Mouse (Mus musculus) hindbrain, embryonic 12.5 days (tissue): ENCODE data around the gene Hsph1. TPM values are rescaled to one million over a fixed set of nuclear protein-coding genes. Genes with fewer than 3 reads are reported as not detected.
A peak's percentile ranks its signal among the peaks of the same experiment; 100 is the strongest.

Experiments used
- ATAC-seq: fragments of 200-750 bp; cut with Nextera tagmentation; 2 replicates; pipeline ENCODE4 v1.8.0; 2017; ENCODE audit warnings: moderate TSS enrichment; ENCODE audit not compliant: low FRiP score
- H3K27ac ChIP-seq: fragments of 300-500 bp; sonication (generic); 2 replicates; pipeline ENCODE4 v1.5.1; 2016; ENCODE audit warnings: mild to moderate bottlenecking
- H3K27me3 ChIP-seq: fragments of 300-500 bp; sonication (generic); 2 replicates; pipeline ENCODE4 v1.6.1; 2016; ENCODE audit warnings: mild to moderate bottlenecking
- H3K36me3 ChIP-seq: fragments of 300-500 bp; sonication (generic); 2 replicates; pipeline ENCODE4 v1.6.1; 2016; ENCODE audit warnings: mild to moderate bottlenecking
- H3K4me1 ChIP-seq: fragments of 300-500 bp; sonication (generic); 2 replicates; pipeline ENCODE4 v1.6.1; 2016
- H3K4me2 ChIP-seq: fragments of 300-500 bp; sonication (generic); replicated peaks from 2 replicates; pipeline ENCODE4 v1.6.1; 2016; ENCODE audit warnings: mild to moderate bottlenecking
- H3K4me3 ChIP-seq: fragments of 300-500 bp; sonication (generic); 2 replicates; pipeline ENCODE4 v1.5.1; 2016; ENCODE audit warnings: mild to moderate bottlenecking
- H3K9ac ChIP-seq: fragments of 300-500 bp; sonication (generic); 2 replicates; pipeline ENCODE4 v1.6.1; 2016; ENCODE audit warnings: mild to moderate bottlenecking, moderate library complexity
- H3K9me3 ChIP-seq: fragments of 300-500 bp; sonication (generic); replicated peaks from 2 replicates; pipeline ENCODE4 v1.6.1; 2016; ENCODE audit warnings: mild to moderate bottlenecking
- WGBS: fragments of 180-500 bp; shearing (Covaris S2); methylation state at CpG from one replicate; pipeline ENCODE4 v1.1.7; 2016; 5-methylcytosine and 5-hydroxymethylcytosine counted together
- polyA plus RNA-seq: library from polyadenylated mRNA; unstranded; fragments of >200 nt; fragmentation: Nextera tagmentation; extraction: Ambion mirVana; gene quantifications from 2 replicates; pipeline ENCODE4 v1.2.1, GENCODE M21; 2016

Hsph1 gene
- polyA plus RNA-seq, 1 experiment from 2014 or later, result 95.3 TPM

DNA sequence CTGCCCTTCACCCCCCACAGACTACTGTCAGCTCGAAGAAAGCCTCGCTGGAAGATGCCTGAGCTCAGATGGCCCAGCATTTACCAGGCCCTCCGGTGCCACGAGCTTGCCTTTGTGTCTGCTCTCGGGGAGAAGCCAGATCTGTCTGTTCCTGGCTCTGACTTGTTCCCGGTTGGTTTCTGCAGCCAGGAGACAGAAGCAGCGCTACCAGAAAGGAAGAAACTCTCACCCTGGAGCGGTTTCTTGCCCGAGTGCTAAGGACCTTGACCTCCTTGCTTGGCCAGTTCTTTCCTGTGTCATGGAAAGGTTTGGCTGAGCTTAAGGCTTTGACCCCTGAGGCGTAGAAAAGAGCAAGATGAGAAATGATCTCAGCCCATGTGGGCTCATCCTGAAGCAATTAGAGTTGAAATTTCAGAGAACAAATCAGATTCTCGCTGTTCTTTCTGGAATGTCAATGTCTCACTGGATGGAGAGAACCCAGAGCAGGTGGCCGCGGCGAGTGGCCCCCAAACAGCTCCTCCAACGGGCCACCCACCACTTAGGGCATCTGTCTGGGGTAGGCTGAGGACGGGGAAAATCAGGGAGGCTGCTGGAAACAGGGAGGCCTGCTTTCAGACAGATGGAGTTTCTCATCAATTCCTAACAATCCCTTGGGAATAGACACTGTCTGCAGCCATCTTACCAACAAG lies 24.6 kb downstream of the Hsph1 start:
- peak overlapping the region; percentile 3; the same call in 1 of the 2 replicates for H3K27ac ChIP-seq

DNA sequence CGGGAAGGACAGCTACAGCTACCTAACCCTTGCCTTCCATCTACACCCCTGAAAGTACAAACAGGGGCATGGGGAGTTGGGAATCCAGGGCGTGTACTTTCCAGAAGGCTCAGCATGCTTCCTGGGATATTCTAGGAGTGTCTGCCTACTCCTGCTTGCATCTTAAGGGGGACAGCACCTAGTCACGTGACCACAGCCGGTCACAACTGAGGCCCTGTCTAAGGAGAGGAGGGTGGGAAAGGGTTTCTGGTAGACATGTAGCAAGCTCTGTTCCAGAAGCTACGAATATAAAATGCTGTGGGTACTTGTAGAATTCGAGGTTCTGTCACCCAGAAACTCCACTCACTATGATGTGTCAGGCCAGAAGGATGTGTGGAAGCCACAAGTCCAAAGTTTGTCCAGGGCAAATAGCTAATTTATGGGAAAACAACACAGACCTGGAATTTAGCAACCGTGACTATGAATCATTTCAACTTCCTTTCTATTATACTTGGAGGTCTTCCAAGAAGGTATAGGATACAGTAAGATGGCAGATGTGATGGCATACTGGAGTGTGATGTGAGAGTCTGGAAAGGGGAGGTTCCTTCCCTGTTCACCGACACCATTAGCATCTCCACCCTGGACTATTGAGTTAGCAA lies 29.0 kb downstream of the Hsph1 start:
- Histone ChIP-seq H3K4me3 (no peak overlapping the region), H3K9me3 (no peaks in the 10 kb centered on the region), H3K36me3 (no peaks in the 10 kb centered on the region), H3K4me1 (peaks cover 9% of the 10 kb centered on the region), H3K4me2 (no peak overlapping the region), H3K27ac (no peak overlapping the region), H3K27me3 (no peaks in the 10 kb centered on the region), H3K9ac (no peak overlapping the region)
- no peak for ATAC-seq
- 78% methylated on average over 8 of the region's 8 CpGs for WGBS

More for the DNA sequence above, 24.6 kb downstream of the Hsph1 start:
- Histone ChIP-seq H3K9ac (no peak overlapping the region), H3K36me3 (peaks cover 21% of the 10 kb centered on the region), H3K27me3 (no peaks in the 10 kb centered on the region), H3K4me2 (no peak overlapping the region), H3K9me3 (no peaks in the 10 kb centered on the region), H3K4me3 (no peak overlapping the region), H3K4me1 (peaks cover 17% of the 10 kb centered on the region)
- peak; percentile 11; the same call in 1 of the 2 replicates for ATAC-seq
- WGBS, result 66% methylated on average over 16 of the region's 16 CpGs

DNA sequence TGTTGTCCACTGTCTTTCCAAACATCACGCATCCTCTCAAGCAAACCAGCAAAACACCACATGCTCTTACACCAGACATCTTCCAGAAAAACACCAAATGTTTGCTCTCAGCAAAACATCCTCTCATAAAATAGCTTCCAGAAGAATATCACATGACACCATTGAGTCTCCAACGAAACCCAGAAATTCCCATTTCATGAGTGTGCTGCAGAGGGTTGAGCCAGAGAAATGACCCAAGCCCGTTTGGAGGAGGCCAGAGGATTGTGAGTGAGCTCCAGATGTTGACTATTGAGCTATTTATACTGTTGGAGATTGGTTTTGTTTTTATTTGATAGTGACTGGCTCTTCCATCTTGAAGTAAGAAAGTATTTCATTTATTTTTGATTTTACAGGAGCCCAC lies 32.9 kb downstream of the Hsph1 start:
- no peak overlapping the region for H3K27ac ChIP-seq
- WGBS, result 77% methylated on average over 3 of the region's 3 CpGs
- H3K27me3 ChIP-seq, result no peaks in the 10 kb centered on the region; the same call in 1 of the 2 replicates
- no peak overlapping the region for H3K9ac ChIP-seq
- no peak for ATAC-seq
- H3K4me2 ChIP-seq, result no peak overlapping the region
- no peaks in the 10 kb centered on the region for H3K36me3 ChIP-seq
- no peak overlapping the region for H3K4me3 ChIP-seq
- no peaks in the 10 kb centered on the region for H3K9me3 ChIP-seq
- no peaks in the 10 kb centered on the region for H3K4me1 ChIP-seq

DNA sequence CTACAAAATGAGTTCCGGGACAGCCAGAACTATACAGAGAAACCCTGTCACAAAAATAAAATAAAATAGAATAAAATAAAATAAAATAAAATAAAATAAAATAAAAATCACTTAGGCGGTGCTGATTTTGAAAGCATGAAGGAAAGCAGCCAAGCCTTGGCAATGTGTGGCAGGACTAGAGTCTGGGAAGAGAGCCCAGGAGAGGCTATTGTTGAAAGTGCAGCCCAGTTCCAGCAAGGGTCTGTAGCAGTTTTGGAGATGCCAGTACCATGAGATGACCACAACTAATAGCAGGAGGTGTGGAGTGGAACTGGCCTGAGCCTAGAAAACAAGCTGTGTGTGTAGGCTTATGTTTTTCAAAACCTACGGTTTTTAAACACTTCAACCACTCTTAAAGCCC lies 34.2 kb downstream of the Hsph1 start:
- Histone ChIP-seq H3K36me3 (no peaks in the 10 kb centered on the region), H3K27me3 (no peaks in the 10 kb centered on the region; the same call in 1 of the 2 replicates), H3K9me3 (no peaks in the 10 kb centered on the region), H3K27ac (no peak overlapping the region), H3K9ac (no peak overlapping the region), H3K4me2 (no peak overlapping the region), H3K4me3 (no peak overlapping the region), H3K4me1 (0 out of 2 replicates have a peak, but pooled peaks cover 4% of the 10 kb centered on the region)
- no peak for ATAC-seq
- 96% methylated on average over 3 of the region's 3 CpGs for WGBS

DNA sequence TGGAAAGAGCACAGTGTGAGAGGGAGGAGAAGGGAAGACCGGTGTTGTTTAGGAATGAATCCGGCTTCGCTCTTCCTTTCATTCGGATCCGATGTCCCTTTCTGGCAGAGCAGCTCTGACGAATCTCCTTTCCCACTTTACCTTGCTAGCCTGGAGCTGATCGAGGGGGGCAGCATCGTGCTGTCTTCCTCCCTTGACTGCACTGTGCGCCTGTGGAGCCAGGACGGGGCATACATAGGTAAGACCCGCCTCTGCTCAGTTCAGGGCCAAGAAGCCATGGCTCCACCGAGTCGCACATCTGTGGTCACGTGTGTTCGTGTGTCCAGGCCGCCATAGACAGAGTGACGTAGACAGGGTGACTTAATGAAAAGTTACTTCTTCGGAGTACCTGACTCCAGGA lies 38.8 kb downstream of the Hsph1 start:
- H3K27ac ChIP-seq, result no peak overlapping the region
- H3K9ac ChIP-seq, result no peak overlapping the region
- no peaks in the 10 kb centered on the region for H3K36me3 ChIP-seq
- no peaks in the 10 kb centered on the region; the same call in 1 of the 2 replicates for H3K27me3 ChIP-seq
- no peaks in the 10 kb centered on the region for H3K9me3 ChIP-seq
- H3K4me1 ChIP-seq, result 0 out of 2 replicates have a peak, but pooled peaks cover 4% of the 10 kb centered on the region
- WGBS, result 47% methylated on average over 17 of the region's 18 CpGs
- no peak overlapping the region for H3K4me3 ChIP-seq
- H3K4me2 ChIP-seq, result no peak overlapping the region
- no peak for ATAC-seq

DNA sequence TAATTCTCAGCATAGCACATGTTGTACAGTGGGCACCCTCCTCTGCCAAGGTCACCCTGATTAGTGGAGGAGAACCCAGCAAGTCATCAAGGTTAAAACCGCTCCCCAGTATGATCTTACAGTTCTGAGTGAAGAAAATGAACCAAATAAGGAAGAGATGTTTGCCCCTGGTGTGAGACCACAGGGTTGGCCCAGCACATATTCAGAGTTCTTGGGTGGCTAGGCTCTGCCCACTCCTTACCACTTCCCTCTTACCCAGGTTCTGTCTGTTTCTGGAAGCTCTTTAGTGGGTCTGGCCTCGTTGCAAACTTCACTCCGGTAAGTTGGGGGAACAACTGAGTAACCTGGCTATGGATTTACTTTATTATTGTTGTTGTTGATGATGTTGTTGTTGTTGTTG lies 42.0 kb downstream of the Hsph1 start:
- Histone ChIP-seq H3K36me3 (no peaks in the 10 kb centered on the region), H3K27me3 (no peaks in the 10 kb centered on the region; the same call in 1 of the 2 replicates), H3K9me3 (no peaks in the 10 kb centered on the region), H3K4me1 (0 out of 2 replicates have a peak, but pooled peaks cover 4% of the 10 kb centered on the region), H3K4me2 (no peak overlapping the region), H3K27ac (no peak overlapping the region), H3K9ac (no peak overlapping the region), H3K4me3 (no peak overlapping the region)
- WGBS, result 90% methylated on average over 3 of the region's 3 CpGs
- no peak for ATAC-seq

DNA sequence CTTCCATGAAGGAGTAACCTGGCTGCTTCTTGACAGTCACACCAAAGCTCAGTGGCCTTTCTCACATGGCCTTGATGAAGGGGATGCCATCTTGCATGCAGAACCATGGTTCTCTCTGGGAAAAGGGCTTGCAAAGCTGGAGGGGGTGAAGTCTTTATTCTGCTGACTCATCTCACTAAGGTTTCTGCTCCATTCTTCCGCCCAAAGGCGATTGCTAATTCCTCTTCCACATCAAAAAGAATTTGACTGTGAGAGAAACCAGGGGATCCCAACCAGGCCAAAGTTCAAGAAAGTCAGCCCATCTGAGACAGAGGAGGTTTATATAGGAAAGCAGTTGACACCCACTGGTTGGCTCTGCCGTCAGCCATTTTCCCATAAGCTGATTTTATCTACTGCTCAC lies 46.2 kb downstream of the Hsph1 start:
- Histone ChIP-seq H3K9ac (no peak overlapping the region), H3K36me3 (no peaks in the 10 kb centered on the region), H3K4me3 (no peak overlapping the region), H3K27me3 (no peaks in the 10 kb centered on the region), H3K9me3 (no peaks in the 10 kb centered on the region), H3K27ac (no peak overlapping the region), H3K4me2 (no peak overlapping the region), H3K4me1 (no peaks in the 10 kb centered on the region)
- 66% methylated on average over 3 of the region's 3 CpGs for WGBS
- no peak for ATAC-seq

DNA sequence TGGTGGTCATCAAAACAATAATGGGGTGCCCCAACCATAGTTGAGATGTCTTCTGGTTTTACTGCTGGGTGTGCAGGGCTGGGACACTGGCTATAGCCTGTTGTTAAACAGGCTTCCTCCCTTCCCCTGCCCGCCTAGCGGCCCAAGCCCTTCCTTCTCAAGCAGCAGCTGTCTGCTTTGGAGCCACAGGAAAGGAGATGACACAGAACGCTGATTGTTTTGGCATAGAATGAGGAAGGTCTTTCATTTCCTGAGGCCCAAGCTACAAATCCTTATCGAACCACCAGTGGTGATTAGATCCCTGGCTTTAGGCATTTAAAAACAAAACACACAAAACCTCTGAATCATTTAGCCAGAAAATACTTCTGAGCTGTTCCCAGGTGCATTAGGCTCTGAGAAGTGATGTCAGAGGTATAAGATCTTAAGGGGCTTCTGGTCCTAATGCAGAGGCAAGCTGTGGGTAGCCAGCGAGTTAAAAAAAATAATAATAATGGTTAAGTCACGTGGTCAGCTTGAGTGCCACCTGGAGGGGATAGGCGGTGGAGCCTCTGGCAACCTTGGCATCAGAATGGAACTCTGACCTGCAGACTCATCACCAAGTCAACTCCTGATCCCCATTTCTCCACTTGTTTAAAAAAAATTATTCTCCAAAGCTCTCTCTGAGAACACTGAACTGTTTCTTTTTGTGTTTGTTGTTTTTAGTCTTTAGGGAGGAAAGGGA lies 47.2 kb downstream of the Hsph1 start:
- Histone ChIP-seq H3K4me1 (peaks cover 1% of the 10 kb centered on the region; the same call in 1 of the 2 replicates), H3K9me3 (no peaks in the 10 kb centered on the region), H3K36me3 (no peaks in the 10 kb centered on the region), H3K27ac (no peak overlapping the region), H3K4me2 (no peak overlapping the region), H3K9ac (no peak overlapping the region), H3K4me3 (no peak overlapping the region), H3K27me3 (no peaks in the 10 kb centered on the region)
- 64% methylated on average over 7 of the region's 7 CpGs for WGBS
- ATAC-seq, result no peak

DNA sequence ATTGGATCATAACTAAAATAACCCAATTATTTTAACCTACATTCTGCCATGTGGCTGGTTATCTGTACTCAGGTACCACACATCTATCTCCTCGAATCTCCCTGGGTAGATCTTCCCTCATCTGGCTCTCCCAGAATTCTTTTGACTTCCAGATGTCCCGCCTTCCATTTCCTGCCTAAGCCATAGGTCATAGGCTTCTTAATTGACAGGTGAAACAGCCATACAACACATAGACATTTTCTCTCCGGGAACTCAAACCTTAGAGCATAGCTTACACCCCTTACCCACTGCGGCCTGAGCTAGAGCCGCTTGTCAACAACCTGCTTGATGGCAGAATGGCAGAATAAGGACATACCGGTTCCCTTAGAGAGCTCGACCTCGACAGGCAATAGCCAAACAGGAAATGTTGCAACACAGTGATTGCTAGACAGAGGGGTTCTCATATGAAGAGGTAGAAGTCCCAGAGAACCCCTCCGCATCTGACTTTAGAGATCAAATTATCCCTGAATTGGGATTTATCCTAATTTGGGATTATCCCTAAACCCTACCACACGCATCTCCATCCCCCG lies 48.8 kb downstream of the Hsph1 start:
- Histone ChIP-seq H3K4me2 (no peak overlapping the region), H3K9ac (no peak overlapping the region), H3K4me1 (peaks cover 4% of the 10 kb centered on the region; the same call in 1 of the 2 replicates), H3K27me3 (no peaks in the 10 kb centered on the region), H3K27ac (no peak overlapping the region), H3K9me3 (no peaks in the 10 kb centered on the region), H3K4me3 (no peak overlapping the region), H3K36me3 (no peaks in the 10 kb centered on the region)
- WGBS, result 88% methylated on average over 11 of the region's 11 CpGs
- no peak for ATAC-seq

DNA sequence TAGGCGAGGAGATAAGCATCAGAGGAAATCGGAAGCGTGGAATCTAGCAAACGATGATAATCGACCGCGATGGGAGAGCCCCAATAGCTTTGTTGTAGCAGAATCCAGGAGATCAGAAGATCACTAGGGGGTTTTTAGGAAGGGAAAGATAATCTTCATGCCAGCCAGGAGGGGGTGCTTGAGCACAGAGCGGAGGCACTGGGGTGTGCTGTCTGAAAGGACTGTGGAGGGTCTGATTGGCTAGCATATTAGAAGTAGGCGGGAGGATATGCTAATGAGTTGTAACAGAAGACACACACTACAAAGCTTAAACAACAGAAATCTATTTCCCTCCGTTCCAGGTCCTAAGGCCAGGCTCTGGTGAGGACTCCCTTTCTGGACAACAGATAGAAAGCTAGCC lies 50.3 kb downstream of the Hsph1 start:
- Histone ChIP-seq H3K9ac (no peak overlapping the region), H3K9me3 (no peaks in the 10 kb centered on the region), H3K36me3 (no peaks in the 10 kb centered on the region), H3K4me2 (no peak overlapping the region), H3K27ac (no peak overlapping the region), H3K27me3 (no peaks in the 10 kb centered on the region), H3K4me3 (no peak overlapping the region), H3K4me1 (peaks cover 4% of the 10 kb centered on the region; the same call in 1 of the 2 replicates)
- 60% methylated on average over 10 of the region's 10 CpGs for WGBS
- no peak for ATAC-seq

DNA sequence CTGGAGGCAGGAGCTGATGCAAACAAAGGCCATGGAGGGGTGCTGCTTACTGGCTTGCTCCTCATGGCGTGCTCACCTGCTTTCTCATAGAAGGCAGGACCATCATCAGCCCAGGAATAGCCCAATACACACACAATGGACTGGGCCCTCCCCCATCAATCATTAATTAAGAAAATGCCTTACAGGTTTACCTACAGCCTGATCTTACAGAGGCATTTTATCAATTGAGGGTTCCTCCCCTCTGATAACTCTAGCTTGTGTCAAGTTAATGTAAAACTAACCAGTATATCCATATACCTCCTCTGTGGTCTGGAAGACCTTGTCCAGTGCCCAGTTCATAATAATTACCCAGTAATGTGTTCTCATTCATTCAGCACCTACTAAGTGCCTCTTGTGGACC lies 50.9 kb downstream of the Hsph1 start:
- Histone ChIP-seq H3K9me3 (no peaks in the 10 kb centered on the region), H3K27me3 (no peaks in the 10 kb centered on the region), H3K4me3 (no peak overlapping the region), H3K4me2 (no peak overlapping the region), H3K9ac (no peak overlapping the region), H3K4me1 (peaks cover 4% of the 10 kb centered on the region; the same call in 1 of the 2 replicates), H3K36me3 (no peaks in the 10 kb centered on the region), H3K27ac (no peak overlapping the region)
- WGBS, result 76% methylated on average over 1 of the region's 1 CpGs
- no peak for ATAC-seq

DNA sequence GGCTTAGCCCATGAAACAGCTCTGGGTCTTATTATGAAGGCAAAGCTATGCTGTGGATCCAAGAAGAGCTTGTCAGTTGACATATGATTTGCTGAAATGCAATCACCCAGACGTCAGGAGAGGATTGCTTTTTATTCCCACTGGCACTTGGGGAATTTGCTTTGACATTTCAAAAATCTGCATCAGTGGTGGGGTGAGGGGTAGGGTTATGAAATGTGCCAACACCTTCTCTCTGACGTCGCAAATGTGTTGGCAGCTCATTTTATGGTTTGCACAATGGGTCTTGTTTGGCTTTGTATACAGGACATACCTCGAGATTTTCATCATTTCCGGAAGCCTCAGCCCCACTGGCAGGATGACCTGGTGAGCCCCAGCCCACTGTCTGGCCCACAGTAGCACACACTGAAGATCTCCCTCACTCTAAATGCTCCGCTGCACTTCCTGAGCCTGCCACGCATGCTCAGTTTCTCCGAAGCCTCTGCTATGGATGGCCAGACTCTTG lies 52.0 kb downstream of the Hsph1 start:
- no peak overlapping the region for H3K9ac ChIP-seq
- peak; percentile 19; the same call in 1 of the 2 replicates for ATAC-seq
- H3K27me3 ChIP-seq, result no peaks in the 10 kb centered on the region
- H3K27ac ChIP-seq, result 0 out of 2 replicates have a peak overlapping the region, but pooled peaks have one; percentile 30
- no peak overlapping the region for H3K4me2 ChIP-seq
- peaks cover 4% of the 10 kb centered on the region; the same call in 1 of the 2 replicates for H3K4me1 ChIP-seq
- WGBS, result 70% methylated on average over 8 of the region's 8 CpGs
- no peaks in the 10 kb centered on the region for H3K36me3 ChIP-seq
- H3K9me3 ChIP-seq, result no peaks in the 10 kb centered on the region
- no peak overlapping the region for H3K4me3 ChIP-seq
